Mouse (Mus musculus): ENCODE results near the gene Gpx7.

The Gpx7 gene

GRCm38 (mm10) chr4:108406861-108407401, at the start of gene Gpx7:
Gene Gpx7 (minus strand): TSS chr4:108406961.
- no peak for DNase-seq (ENCODE audit: low spot score in 2 of 2)

DNA sequence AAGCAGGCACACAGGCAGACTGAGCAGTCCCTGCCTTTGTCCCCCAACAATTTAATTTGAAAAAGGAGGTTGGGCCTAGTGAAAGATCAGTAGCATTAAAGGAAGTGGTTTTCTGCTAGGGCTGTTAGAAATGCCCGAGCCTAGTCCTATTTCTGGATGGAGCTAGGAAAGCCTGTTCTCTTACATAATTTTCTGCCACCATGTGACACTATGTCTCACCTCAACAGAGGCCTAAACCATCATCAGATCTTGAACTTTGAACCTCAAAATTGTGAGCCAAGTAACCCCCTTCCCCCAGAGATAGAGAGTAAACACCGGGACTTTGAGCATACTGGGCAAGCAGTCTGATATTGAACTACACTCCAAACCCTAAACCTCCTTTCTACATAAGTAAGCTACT, 49.3 kb upstream of the Gpx7 start:
- DNase-seq (ENCODE audit: low spot score in 2 of 2), result no peak

- DNase-seq (ENCODE audit: low spot score in 2 of 2), result no peak
These were observed 41.3 kb upstream of the Gpx7 start for GRCm38 (mm10) chr4:108448091-108448490.

DNA sequence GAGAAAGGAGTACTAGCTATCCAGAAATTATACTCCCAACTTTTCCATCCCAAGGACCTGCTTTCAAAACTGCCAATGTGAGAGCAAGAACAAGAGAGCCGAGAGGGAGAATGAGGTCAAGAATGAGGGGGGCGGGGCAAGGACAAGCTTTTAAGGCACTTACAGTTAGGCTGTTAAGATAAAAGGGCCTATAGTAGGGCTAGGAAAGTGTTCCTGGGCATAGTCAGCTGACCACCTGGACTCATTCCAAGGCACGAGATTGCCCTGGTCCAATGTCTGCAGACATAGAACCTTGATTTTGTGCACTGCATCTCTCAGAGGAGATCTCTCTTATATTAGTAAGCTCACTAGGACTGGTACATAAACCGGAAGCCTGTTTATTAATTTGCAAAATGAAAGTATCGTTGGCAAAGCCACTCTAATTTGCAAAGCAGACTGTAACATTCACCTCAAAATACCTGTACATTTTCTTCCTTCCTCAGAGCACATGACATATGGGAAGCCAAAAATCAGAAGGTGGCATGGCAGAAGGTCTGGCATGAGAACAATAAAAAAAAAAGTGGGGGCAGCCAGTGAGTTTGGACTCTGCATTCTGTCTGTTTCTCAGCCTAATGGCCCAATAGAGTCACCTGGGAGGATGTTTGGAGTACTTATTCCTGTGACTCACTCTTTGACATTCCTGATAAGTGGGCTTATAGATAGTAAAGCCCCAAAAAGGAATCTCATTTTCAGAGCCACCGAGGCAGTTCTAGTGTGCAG, 31.5 kb upstream of the Gpx7 start:
- no peak for DNase-seq (ENCODE audit: low spot score in 2 of 2)

GRCm38 (mm10) chr4:108436225-108436624, 29.5 kb upstream of the Gpx7 start:
- no peak for DNase-seq (ENCODE audit: low spot score in 2 of 2)

- DNase-seq (ENCODE audit: low spot score in 2 of 2), result no peak
These were observed 28.9 kb upstream of the Gpx7 start for GRCm38 (mm10) chr4:108435646-108436045.

DNA sequence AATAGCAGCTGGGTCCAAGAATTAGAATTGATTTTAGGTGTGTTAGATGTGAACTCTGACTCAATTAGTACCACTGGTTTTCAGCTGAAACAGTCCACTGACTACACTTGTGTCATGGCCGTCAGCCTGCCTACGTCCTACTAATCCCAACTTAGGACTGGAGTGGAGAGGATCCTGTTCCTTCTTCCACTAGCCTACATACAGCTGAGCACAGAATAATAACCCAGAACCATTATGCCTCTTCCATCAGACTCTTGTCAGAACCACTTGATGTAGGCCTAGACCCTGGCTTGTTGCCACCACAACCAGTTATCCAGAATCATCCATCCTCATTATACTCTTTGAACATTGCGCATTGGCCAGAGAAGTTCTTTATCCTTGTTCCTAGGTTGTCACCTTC, 28.0 kb upstream of the Gpx7 start:
- no peak for DNase-seq (ENCODE audit: low spot score in 2 of 2)

GRCm38 (mm10) chr4:108434221-108434620, 27.5 kb upstream of the Gpx7 start:
- DNase-seq (ENCODE audit: low spot score in 2 of 2), result no peak

GRCm38 (mm10) chr4:108433341-108433740, 26.6 kb upstream of the Gpx7 start:
- DNase-seq (ENCODE audit: low spot score in 2 of 2), result no peak

GRCm38 (mm10) chr4:108431561-108431936, 24.8 kb upstream of the Gpx7 start:
- DNase-seq (ENCODE audit: low spot score in 2 of 2), result no peak

- DNase-seq (ENCODE audit: low spot score in 2 of 2), result no peak
These were observed 24.1 kb upstream of the Gpx7 start for GRCm38 (mm10) chr4:108430656-108431560.

- DNase-seq (ENCODE audit: low spot score in 2 of 2), result no peak
These were observed 21.6 kb upstream of the Gpx7 start for GRCm38 (mm10) chr4:108428341-108428721.

- DNase-seq (ENCODE audit: low spot score in 2 of 2), result no peak
These were observed 21.1 kb upstream of the Gpx7 start for GRCm38 (mm10) chr4:108427719-108428340.

DNA sequence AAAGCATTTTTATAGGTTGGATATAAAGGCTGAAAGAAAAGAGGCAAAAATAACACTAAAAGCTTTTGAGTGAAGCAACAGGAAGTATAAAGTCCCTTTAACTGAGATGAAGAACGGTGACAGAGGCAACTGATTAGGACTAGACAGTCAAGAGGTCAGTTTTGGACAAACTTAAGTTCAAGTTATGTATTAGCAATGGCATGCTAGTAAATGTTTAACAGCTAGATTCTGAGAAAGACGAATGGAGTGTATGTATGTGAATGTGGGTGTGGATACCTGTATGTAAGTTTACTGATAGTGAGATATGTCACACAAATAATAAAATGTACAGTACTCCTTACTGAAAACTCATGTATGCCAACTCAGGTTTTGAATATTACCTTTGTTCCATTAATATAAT, 17.8 kb upstream of the Gpx7 start:
- DNase-seq (ENCODE audit: low spot score in 2 of 2), result no peak

DNA sequence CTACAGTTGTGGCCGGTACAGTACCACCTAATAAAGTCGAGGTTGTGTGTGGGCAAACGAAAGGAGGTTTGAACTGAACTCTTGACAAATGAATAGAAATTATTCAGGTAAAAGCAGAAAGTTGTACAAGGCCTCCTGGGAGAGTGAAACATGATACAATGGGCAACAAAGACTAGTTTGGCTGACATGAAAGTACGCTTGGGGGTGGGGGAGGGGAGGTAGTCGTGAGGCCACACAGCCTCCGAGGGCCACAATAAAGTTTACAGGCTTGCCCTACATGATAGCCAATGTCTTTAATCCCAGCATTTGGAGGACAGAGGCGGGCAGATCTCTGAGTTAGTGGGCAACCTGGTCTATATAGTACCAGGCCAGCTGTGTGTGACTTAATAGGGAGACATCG, 860 bp upstream of the Gpx7 start:
- DNase-seq (ENCODE audit: low spot score in 2 of 2), result no peak

- DNase-seq (ENCODE audit: low spot score in 2 of 2), result peak; percentile 68 to 70
These were observed 462 bp downstream of the Gpx7 start for GRCm38 (mm10) chr4:108406138-108406860.

GRCm38 (mm10) chr4:108405766-108406137, 1.0 kb downstream of the Gpx7 start:
- DNase-seq (ENCODE audit: low spot score in 2 of 2), result no peak

DNA sequence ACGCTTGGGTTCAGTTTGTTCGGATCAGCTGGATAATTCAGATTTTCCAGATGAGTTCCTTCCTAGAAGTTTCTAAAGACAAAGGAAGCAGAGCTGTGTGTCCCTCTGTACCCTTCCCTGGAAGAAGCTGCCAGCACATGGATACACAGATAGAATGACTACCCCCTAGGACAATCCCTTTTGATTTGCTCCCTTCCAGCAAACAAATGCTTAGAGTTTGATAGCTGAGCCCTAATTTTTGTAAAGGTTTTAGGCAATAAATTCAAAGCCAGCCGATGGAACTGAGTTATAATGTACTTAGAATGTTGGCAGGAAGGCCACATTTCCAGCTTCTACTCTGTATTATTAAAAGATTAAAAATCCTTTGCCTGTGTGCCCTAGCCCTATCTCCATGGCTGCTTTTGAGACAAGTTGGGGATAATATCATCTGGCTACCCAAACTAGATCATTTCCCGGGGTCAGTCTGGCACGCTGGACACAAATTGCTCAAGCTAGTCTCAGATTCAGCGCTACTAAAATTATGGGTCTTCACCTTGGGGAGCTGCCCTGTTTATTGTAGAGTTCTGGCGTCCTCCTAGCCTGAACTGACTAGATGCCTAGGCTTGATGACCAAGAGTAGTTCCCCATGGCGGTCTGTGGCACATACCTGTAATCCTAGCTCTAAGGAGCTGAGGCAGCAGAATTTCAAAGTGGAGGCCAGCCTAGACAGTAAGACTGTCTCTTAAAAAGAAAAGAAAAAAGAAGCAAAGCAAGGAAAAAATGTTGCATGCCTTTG, 2.7 kb downstream of the Gpx7 start:
- no peak for DNase-seq (ENCODE audit: low spot score in 2 of 2)

- DNase-seq (ENCODE audit: low spot score in 2 of 2), result no peak
These were observed 6.4 kb downstream of the Gpx7 start for GRCm38 (mm10) chr4:108400395-108400794.

DNA sequence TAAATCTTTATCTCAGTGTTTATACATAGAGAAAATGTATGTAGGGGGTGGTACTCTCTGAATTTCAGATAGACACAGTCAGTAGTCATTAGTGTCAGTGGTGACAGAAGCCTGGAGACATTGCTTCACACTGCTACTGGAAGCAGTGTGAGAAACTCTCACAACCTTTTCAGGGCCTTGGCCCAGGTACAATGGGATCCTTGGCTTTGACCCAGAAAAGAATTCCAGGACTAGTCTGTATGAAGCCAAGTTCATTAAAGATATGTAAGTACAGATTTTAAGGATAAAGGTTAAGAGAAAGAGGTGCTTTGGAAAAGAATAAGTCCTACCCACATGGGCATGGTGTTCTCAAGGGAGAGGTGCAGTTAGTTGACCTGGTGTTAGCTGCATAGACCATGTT, 12.5 kb downstream of the Gpx7 start:
- DNase-seq (ENCODE audit: low spot score in 2 of 2), result no peak

DNA sequence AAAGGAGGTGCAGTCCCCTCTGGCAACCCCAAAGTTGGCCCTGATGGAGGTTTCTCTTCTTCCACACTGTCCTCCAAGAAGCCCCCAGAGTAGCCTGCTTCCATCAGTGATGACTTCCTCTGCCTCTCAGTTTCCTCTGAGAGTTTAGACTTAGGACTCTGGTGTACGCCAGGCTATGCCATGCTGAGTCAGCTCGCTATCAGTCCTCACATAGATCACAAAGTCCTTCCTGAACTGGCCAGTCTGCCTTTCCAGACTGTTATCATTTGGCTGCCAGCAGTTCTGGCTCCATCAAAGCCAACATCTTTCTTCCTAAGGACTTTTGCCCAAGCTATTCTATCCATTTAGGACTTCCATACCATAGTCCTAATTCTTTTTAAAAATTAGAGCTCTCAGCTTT, 14.2 kb downstream of the Gpx7 start:
- DNase-seq (ENCODE audit: low spot score in 2 of 2), result no peak
